Mouse (Mus musculus) brain, embryonic 14.5 days (tissue): ENCODE data around the gene Zc2hc1b.

Experiments used
- CTCF ChIP-seq: fragments of 200-500 bp; IDR thresholded peaks from 2 replicates; pipeline ENCODE4 v1.5.1; 2012; ENCODE audit warnings: inconsistent platforms, mild to moderate bottlenecking, moderate library complexity, borderline replicate concordance; ENCODE audit not compliant: insufficient read depth, insufficient read length; ENCODE audit errors: extremely low read depth
- POLR2A ChIP-seq: fragments of 200-500 bp; IDR thresholded peaks from 2 replicates; pipeline ENCODE4 v1.6.1; 2012; ENCODE audit warnings: mild to moderate bottlenecking, inconsistent platforms, borderline replicate concordance; ENCODE audit not compliant: poor library complexity, insufficient read depth, insufficient read length, severe bottlenecking; ENCODE audit errors: extremely low read depth

GRCm38 (mm10) chr10:13220061-13220460 is 42.2 kb upstream of the Zc2hc1b start:
- TF ChIP-seq CTCF (no peak), POLR2A (no peak)
